Mouse (Mus musculus): ENCODE measurements around the gene Satb2.

The Satb2 gene

DNA sequence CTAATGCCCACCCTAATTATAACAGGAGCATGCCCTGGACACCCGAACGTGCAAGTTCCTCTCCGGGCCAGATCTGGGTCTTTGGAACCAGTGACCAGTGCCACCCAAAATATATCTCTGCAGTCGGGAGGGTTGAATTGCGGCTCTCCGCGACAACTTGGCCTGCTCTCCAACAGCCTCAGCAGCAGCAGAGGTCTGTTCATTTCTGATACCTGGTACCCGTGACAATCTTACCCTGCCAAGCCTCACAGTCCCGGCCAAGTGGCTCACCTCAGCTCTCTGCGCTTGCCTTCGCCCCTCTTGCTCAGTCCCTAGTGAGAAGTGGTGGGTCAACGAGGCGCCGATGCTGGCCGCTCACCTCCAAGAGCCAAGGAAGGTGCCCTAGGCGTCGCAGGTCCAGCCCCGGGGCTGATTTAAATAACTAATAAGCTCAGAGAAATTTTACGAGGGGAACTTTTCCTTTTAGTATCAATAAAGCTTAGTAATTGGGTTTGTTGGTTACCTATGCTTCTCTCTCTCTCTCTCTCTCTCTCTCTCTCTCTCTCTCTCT is at the start of gene Satb2:
TSS of gene Satb2 (minus strand) at position 500 of the 550 bp plus-strand sequence.
- DNase-seq (ENCODE audit: low spot score) = no peak

DNA sequence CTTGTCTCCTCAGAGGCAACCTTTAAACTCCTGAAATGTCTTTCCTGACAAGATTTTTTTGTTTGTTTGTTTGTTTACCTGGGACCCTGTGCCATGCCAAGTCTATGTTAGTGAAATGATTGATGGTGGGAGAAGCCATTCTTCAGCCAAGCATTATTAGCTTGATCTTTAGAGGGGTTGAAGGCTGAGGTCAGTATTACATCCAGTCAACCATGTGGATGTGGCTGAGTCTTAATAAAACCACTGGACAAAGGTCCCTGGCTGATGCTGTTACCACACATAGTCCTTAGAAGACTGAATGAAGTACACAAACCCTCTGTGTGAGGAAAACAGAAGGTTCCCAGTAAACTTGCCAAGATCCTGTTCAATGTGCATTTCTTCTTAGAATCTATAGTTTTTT is 40.5 kb upstream of the Satb2 start:
- DNase-seq (ENCODE audit: low spot score) = no peak

DNA sequence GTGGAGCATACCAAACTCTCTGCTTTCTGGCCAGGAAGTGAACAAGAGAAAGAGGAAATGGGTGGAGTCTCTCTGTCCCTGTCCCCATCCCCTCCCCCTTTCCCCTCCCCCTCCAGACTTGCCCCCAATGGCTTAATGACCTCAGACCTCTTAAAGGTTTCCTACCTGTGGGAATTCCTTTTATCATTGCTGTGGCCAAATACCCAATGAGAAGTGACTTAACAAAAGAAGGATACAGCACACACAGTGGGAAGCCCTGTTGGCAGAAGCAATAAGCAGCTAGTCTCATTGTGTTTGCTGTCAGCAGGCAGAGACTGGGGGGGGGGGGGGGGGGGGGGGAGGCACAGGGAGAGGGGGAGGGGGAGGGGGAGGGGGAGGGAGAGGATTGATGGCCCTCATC is 35.4 kb upstream of the Satb2 start:
- no peak for DNase-seq (ENCODE audit: low spot score)

DNA sequence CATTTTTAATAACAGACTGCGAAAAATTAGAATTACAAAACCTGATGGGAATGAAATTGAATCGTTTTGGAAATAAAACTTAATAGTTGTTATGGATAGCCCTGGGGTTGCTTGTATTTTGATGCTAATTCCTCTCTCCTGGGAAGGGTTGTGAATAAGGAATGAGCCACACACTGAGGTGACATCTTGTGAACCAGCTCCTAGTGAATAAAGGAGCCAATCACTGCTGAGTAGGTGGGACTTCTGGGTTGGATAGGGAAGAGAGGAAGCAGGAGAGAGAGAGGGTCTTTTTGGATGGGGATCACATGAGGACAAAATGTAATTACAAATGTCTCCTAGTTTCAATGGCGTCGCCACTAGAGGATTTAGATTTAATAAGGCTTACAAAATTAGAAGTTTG is 30.7 kb upstream of the Satb2 start:
- DNase-seq (ENCODE audit: low spot score) = no peak

DNA sequence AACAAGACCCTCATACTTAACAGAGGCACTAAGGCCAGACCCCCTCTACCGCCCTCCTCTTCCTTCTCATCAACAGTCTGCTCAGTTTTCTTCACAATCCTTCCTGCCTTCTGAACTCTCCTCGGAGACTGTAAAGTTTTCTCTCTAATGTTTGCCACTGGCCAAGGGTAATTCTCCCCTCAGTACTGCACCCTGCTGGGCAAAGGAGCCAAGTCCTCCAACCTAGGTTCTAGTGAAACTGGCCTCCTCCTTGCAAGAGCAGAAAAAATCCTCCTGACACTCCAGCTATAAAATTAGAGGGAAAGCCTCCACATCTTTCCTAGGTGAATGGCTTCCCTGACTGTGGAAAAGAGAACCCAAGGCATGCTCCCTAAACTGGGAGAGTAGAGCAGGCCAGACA is 16.6 kb upstream of the Satb2 start:
- DNase-seq (ENCODE audit: low spot score) = no peak

DNA sequence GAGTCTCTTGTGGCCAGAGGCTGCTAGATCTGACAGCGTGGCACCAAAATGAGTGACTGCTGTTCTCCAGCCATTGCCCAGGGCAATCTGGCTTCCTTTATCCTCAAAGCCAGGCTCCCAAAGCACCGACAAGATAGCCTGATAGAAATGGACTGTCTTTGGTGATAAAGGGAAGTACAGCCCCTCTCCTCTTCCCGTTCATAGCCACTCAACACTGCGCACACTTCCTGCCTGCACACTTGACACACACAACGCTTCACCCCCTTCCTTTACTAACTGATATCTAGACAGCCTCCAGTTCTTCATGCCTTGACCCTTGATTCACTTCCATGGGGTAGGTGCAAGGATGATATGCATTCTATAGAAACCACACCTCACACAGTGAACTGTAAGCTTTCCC is 13.9 kb upstream of the Satb2 start:
- DNase-seq (ENCODE audit: low spot score) = no peak

DNA sequence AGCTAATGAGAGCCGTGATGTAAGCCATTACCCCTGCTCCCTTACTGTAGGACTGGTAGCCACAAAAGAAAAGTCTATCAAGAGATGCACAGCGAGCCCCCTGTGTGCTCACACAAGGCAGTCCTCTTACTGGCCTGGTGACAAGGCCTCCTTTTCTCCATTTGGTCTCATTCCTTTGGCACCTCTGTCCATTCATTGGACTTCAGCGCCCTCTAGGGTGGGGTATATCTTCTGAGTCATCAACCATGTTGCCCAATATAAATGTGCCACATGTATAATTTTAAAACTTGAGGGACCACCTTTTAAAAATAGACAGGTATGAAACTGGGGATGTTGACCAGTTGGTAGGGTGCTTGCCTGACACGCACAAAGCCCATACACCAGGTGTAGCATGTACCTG is 13.2 kb upstream of the Satb2 start:
- peak; percentile 58 for DNase-seq (ENCODE audit: low spot score)

DNA sequence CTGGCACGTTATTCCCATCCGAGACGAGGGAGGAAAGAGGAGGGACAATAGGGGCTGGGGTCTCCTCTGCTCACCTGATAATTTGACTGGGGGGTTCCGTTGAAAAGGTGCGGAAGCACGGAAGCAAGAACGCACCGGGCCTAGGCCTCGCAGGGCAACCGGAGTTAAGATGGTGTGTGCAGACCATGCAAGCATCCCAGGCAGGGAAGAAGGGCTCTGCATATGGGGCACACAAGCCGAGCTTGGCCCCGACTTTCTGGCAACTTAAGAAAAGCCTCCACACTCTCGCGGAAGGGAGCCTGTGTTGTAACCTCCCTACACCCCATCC is 6.0 kb upstream of the Satb2 start:
- no peak for DNase-seq (ENCODE audit: low spot score)

DNA sequence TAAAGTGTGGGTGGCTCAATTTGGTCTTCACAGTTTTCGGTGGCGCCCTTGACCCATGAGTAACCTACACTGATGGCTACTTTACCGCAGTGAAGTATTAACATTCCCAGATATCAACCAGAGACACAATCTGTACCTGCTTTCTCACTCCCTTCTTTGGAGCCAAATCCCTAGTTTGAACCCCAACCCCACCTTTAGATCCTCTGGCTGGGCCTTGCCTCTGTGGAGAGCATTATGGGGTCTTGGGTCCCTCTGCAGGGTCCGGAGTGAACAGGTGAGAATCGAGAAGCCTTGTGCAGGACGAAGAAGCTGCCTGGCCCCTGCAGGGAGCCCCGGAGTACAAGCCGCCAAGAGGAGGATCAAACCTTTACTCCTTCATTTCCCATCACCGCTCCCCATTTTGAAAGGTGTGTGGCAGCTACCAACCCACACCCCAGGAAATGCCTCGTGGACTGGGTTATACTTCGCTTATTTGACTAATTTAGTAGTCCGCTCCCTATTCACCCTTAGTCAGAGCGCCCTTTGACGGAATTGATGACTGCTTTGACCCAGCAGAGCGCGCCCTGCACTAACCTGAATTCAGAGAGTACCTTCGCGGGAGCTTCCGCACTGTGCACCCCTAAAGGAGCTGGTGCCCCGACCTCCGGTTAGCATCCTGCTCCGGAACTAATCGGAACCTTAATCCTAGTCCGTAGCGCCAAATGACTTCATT is 5.5 kb upstream of the Satb2 start:
- DNase-seq (ENCODE audit: low spot score) = no peak

DNA sequence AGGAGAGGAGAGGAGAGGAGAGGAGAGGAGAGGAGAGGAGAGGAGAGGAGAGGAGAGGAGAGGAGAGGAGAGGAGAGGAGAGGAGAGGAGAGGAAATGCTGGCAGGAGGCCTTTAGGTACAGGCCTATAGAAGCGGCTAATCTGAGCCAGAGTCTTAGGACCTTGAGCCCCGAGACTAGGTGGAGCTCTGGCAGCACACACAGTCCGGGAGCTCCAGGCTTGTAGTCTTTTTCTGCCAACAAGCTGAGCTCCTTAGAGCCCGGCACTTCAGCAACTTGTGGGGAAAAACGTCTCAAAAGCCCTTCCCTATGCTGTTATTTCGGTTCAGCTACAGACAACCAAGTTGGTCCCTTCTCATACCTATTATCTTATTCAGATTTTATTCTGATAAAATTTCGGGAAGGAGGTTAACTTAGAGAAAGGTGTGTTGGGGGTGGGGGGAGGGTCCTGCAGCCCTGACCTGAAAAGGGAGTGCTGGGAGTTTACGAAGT is 4.7 kb upstream of the Satb2 start:
- DNase-seq (ENCODE audit: low spot score) = no peak

DNA sequence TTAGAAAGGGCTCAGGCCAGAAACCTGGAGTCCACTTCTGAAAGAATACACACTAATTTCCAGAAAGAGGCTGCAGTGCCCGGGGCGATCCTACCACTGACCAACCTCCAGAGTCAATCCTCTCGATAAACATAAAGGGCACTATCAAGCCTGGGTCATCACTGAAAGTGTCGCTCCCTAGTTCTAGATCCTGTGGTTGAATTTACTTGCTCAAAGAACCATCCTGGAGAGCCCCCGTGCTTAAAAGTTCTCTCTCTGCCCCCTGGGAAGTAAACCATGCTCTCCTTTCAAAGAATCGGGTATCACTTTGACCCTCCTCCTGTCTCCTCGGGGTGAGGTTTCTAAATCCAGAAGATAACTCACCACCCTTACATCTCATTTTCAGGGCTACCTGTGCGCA is 4.2 kb upstream of the Satb2 start:
- DNase-seq (ENCODE audit: low spot score) = no peak

DNA sequence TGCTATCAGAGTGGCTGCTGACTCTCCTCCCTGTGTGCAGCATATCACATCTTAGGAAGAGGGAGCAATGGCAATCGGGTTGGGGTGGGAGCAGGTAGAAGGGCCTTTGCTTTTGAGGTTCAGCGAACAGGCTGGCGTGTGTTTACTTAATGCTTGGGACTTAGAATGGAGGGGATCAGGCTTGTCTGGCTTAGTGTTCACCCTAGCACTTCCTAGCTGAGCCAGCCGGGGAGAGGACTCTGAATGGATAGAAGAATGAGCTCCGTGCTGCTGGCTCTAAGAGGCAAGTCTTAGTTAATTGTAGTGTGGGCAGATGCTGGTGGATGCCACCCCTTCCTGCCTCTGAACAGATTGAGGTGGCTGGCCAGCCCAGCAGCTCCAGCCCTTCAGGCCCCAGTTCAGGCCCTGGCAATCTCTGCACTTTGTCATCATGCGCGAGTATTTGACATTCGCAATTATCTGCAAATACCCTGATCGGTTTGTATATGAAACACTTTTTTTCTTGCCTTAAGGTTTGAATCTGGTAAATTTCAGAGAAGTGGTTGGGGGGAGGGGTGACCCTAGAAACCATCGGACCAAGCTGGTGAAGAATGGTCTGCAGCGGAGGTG is 3.6 kb upstream of the Satb2 start:
- no peak for DNase-seq (ENCODE audit: low spot score)

DNA sequence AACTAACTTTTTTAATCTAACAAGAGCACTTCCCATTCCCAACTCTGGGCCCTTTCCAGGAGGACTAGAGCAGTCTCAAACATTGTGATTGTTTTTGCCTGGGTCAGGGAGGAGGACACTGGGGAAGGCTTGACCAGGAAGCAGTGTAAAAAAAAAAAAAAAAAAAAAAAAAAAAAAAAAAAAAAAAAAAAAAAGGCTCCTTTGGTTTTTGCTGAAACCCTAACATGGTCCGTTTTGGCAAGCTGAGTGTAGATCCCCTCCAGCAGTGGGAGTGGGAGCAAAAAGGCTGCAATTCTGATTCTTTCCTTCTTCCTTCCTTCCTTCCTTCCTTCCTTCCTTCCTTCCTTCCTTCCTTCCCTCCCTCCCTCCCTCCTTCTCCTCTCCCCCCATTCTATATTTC is 3.1 kb upstream of the Satb2 start:
- no peak for DNase-seq (ENCODE audit: low spot score)

DNA sequence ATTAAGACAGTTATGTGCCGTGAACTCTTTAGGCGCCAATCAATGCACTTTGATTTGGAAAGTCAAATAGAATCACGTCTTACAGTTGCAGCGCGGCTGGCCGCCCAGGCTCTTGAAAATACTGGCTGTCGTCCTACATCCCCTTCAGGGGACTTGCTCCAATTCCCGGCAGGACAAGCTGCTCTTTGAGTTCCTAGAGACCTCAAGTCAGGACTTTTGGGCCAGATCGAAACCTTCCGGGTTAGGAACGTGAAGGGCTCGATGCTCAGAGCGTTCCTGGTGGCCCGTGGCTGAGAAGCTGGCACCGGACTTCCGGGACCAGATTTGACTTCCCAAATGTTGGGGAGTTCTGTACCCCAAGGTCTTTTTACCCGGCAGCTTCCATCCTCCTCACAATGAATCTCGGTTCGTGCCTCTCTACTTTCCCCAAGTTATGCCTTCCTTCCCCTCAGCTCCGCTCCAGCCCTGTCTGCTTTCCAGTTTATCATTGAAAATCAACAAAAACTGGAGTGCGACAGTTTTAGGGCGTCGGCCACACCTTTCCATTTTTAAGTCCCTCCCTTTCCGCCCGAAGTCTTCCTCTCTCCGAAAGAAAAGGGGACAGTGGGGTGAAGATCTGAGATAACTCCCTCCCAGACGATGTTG is 2.3 kb upstream of the Satb2 start:
- no peak for DNase-seq (ENCODE audit: low spot score)

DNA sequence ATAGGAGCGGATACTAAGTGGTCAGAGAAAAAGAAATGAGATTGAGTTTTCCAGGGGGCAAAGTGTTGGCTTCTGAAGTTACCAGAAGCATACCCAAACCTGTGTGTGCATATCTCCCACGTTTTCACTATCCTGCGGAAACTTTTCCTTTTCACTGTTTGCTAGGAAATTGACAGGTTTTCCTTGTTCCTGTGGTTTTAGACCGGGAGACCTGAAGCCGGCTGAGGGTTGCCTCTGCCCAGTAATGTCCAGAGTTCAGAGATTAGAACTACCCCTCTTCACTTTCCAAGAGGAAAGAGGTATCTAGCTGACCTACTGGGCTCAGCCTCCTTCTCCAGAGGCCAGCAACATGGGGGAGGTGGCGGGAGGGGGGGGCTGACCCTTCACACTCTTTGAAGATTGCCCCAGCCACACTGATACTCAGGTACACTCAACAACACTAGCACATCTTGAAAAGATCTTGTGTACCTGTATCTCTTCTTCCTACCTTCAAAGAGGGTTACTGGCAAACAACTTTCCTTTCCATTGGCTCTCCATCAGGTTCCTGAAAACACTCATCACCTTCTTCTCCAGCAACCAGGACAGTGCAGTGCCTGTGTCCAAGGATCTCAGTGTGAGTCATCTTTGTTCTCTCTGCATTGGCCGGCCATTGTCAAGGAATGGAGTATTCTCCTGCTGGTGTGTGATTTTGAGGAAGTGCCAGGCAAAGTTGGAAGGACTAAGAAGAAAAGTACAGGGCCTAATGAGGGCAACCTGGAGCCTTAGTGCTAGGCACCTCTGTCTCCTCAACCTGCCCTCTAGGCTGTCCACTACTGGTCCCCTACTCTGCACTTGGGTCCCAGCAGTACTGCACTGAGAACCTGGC is 1.3 kb upstream of the Satb2 start:
- no peak for DNase-seq (ENCODE audit: low spot score)

DNA sequence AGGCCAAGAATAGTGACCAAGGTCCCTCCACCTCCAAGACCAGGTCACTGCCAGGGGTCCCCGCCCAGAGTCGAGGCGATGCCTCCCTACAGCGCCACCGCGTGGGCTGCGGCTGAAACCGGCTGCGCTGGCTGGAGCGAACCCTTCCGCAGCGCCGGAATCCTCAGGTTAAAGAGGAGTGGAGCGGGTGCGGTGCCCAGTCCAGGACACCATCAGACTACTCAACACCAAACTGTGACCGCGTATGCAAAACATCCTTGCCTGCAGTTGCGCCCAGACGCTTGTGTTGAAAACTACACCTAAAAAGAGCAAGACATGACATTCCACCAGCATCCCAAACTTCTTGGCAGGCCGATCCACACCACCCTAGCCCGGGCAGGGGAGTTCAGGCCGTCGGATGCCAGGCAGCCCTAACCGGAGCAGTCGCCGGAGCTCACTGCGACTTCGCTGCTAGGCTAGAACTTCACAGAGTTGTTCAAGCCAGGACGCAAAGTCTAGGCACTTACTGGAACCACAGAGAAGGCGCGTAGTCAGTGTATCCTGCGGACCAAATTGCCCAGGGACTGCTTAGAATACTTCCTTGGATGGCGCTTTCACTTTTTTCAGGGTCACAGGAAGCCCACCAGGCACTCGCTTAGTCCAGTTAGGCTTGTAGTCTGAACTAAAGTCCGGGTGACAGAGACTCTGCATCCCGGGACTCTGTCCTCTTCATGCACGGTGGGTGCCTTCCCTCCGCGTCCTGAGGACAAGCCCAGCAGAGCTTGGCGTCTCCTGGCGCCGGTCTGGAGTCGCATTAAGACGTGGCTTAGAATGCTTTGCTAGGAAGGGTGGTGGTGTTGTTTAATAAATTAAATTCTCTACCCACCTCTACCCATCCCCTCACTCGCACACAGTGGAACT is 999 bp downstream of the Satb2 start:
- no peak for DNase-seq (ENCODE audit: low spot score)

DNA sequence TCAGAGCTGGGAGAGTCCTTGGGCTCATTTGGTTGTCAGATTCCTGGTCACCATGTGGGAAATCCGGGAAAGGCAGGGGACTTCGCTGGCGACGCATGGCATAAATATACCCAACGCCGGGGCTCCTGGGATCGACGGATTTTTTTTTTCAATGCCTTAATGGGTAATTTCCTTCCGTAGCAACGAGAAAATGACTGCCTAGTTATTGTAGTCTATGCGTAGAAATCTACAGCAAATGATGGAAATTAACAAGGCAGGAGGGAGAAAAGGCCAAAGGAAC is 1.7 kb downstream of the Satb2 start:
- DNase-seq (ENCODE audit: low spot score) = no peak

DNA sequence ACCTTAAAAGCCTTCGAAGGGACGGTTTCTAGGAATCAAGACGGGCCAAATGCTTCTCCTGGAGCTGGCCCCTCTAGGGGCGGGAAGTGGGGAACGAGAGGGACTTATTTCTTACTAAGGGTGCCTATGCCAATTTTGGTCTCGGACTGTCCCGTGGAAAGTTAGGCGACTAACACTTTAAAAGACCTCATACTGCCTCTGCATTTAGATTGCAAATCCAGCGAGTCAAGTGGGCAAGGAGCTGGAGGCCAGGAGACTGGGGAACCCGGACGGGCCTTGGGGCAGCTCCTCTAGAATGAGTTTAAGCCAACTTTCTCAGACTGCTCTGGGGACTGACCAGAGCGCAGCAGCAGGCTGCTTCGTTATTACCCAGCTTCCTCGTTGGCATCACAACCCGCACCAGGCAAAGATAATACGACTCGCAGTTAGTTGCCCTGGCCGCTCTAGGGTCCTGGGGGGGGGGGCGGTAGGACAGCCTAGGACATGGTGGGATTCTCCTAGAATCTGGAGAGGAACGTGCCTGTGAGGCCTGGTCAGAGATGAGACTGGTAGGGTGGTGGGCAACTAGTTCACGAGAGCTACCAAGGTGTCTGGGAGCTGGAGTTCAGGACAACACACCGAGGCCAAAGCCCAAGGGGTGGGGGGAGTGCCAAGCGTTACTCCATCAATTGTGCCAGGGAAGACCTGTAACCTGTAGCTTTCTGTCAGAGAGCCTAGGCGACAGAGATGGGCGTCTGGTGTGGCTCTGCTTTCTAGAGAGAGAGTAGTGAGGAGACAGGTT is 2.2 kb downstream of the Satb2 start:
- no peak for DNase-seq (ENCODE audit: low spot score)

DNA sequence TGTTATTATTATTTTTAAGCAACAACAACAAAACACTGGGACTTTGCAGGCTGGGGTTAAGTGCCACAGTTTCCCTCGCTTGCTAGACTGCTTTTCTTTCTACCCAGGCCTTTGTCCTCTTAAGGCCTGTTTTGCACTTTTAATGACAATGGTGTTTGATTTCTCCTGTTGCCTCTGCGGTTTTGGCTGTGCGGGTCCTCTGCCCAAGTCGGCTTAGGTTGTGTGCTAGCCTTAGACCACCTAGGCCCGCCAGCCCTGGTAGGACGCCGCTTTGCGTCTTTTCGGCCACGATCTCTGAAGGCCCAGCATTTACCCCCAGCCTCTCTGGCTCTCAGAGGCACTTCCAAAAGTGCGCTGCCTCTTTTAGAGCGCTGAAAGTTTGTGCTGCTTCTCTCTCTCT is 2.9 kb downstream of the Satb2 start:
- no peak for DNase-seq (ENCODE audit: low spot score)

DNA sequence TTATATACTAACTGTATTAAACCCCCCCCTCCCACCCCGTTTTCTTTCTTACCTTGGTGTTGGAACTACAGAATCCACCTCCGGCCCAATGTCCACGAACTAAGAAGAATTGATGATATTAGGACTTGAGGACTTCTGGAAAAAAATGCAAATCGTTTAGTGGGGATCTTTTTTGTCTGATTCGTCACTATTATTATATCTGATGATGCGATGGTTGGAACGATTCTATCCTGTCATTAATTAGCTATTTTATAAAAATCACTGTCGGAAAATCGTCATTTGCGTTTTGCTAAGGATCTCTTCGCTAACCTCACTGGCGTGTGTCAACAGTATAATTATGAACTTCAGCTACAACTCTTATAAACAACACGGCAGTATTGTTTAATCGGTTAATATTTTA is 4.3 kb downstream of the Satb2 start:
- DNase-seq (ENCODE audit: low spot score) = no peak

DNA sequence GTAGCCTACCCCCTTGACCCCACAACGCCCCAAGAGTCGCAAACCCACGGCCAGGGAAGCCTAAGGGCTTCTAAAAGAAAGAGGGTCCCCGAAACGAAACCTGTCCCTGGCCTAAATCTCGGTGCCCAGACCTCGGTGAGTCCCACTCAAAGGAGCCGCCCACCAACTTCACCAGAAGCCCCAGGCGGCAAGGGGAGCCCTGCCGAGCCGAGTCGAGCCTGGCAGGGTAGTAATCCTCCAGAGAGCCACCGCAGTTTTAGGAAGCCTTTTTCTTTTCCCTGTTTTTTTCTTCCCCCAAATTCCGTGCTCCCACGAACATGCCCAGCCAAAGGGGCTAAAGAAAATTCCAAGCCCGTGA is 4.9 kb downstream of the Satb2 start:
- peak; percentile 60 for DNase-seq (ENCODE audit: low spot score)
